Mouse (Mus musculus) erythroblast, embryonic 14.5 days (primary cell): Measurements from ENCODE around the gene Tmem246. TPM values are rescaled to one million over a fixed set of nuclear protein-coding genes. Genes with fewer than 3 reads are reported as not detected.
"Not testable (repeated sequence)": the region's sequence is repeated elsewhere in the genome, so short reads cannot be mapped to it uniquely, and the experiment has no call there.

ENCODE experiments used
- H3K27me3 ChIP-seq: 2 replicates; pipeline ENCODE4 v1.6.1; 2012; ENCODE audit warnings: inconsistent platforms; ENCODE audit not compliant: control insufficient read depth
- H3K36me3 ChIP-seq: 2 replicates; pipeline ENCODE4 v1.6.1; 2012; ENCODE audit warnings: mild to moderate bottlenecking, inconsistent platforms; ENCODE audit not compliant: control insufficient read depth
- H3K4me1 ChIP-seq: 2 replicates; pipeline ENCODE4 v1.6.1; 2012; ENCODE audit warnings: inconsistent platforms; ENCODE audit not compliant: control insufficient read depth
- H3K4me3 ChIP-seq: replicated peaks from 2 replicates; pipeline ENCODE3; 2012; ENCODE audit warnings: moderate library complexity, mild to moderate bottlenecking, inconsistent platforms
- H3K9me3 ChIP-seq: 2 replicates; pipeline ENCODE4 v1.6.1; 2012; ENCODE audit warnings: low read length, inconsistent platforms, mixed read lengths; ENCODE audit not compliant: control insufficient read depth
- GATA1 ChIP-seq: IDR thresholded peaks from 2 replicates; pipeline ENCODE4 v1.6.1; 2012; ENCODE audit warnings: low read length, inconsistent platforms, mixed read lengths
- TAL1 ChIP-seq: IDR thresholded peaks from 3 replicates; pipeline ENCODE4 v1.6.1; 2012; ENCODE audit warnings: low read length, inconsistent platforms, mixed read lengths
- polyA plus RNA-seq: library from polyadenylated mRNA; stranded (reverse); fragments of >175 nt; gene quantifications from 2 replicates; pipeline ENCODE4 v1.2.3, GENCODE M21; 2012

The Tmem246 gene
- polyA plus RNA-seq, 1 experiment = 0.20 TPM

DNA sequence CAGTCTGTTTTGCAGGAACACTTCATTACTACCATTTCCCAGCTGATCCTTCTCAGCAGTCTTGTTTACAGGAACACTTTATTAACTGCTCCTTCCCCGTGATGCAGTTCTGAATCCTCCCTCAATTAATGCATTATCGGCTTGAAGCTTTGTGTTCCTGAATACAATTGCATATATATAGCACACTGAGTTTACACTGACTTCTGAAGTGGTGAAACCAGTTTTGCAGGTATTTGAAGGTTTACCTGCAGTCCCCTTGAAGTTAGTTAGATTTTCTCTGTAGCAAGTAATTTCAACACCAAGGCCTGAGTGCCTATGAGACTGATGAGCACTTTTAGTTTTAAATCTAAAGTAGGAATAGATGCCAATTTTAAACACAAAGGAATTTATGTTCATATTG lies 24.6 kb upstream of the Tmem246 start:
- H3K27me3 ChIP-seq = no peaks in the 10 kb centered on the region
- H3K9me3 ChIP-seq = no peaks in the 10 kb centered on the region
- H3K4me1 ChIP-seq = peaks cover 12% of the 10 kb centered on the region
- H3K36me3 ChIP-seq = no peaks in the 10 kb centered on the region
- TF ChIP-seq TAL1 = no peak
- no peak for TF ChIP-seq GATA1
- H3K4me3 ChIP-seq = no peak overlapping the region

DNA sequence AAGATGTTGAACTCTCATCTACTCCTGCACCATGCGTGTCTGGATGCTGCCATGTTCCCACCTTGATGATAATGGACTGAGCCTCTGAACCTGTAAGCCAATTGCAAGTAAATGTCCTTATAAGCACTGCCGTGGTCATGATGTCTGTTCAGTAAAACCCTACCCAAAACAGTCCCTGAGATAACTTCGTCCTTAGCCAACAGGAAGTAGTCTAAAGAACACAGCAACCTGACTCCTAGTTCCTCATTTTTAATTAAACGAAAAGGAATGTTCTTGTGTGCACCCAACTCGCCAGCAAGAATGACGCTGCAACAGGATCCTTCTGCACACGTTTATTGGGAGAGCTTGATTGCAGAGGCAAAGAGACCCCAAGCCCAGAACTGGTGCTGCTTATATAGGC lies 22.2 kb upstream of the Tmem246 start:
- not testable (repeated sequence) for H3K9me3 ChIP-seq, H3K4me3 ChIP-seq, H3K36me3 ChIP-seq, H3K4me1 ChIP-seq, H3K27me3 ChIP-seq

DNA sequence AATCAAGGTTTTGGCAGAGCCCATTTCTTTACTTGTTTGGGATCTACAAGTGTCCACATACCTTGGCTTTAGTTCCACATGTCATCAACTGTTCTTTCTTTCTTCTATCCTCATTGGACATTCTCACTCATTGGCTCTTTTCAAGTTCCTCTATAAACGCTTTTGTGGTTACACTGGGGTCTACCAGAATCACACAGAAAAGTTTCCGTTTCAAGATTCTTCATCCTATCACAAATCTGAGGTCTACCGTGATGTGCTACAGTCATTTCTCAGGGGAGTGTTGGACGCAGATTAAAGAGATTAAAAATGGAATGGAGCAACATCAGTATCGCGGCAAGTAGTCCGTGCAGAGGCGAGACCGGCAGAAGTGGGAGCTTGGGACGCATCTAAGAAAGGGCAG lies 19.2 kb upstream of the Tmem246 start:
- Histone ChIP-seq H3K36me3 (no peaks in the 10 kb centered on the region), H3K9me3 (no peaks in the 10 kb centered on the region), H3K4me1 (no peaks in the 10 kb centered on the region), H3K4me3 (no peak overlapping the region), H3K27me3 (no peaks in the 10 kb centered on the region)
- TF ChIP-seq GATA1 (no peak), TAL1 (no peak)

DNA sequence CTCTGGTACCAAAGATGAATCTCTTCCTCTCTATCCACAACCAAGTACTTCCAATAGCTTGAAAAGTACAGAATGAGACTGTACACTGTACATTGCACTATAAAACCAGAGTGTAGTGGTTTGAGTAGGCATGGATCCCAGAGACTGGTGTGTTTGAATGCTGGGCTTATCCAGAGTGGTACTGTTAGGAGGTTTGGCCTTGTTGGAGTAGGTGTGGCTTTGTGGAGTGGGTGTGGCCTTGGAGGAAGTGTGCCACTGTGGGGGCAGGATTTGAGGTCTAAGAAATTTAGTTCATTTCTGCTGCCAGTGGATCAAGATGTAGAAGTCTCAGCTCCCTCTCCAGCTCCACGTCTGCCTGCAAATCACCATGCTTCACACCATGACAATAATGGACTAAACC lies 7.8 kb upstream of the Tmem246 start:
- Histone ChIP-seq H3K36me3 (no peaks in the 10 kb centered on the region), H3K4me3 (no peak overlapping the region), H3K9me3 (no peaks in the 10 kb centered on the region), H3K4me1 (peaks cover 10% of the 10 kb centered on the region), H3K27me3 (peaks cover 6% of the 10 kb centered on the region)
- no peak for TF ChIP-seq TAL1

DNA sequence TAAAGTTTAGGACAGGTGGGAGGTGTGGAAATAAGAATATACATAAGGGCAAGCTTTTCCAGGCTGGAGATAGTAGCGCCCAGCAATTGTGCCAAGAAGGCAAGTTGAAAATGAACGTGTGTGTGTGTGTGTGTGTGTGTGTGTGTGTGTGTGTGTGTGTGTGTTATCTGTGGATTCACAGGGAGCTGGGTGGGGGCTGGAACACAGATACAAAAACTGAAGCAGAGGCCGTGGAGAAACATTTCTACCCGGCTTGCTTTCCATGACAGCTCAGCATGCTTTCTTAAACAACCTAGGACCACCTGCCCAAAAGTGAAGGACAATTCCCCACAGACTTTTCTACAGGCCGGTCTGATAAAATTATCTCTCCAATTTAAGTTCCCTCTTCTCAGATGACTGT lies 6.9 kb upstream of the Tmem246 start:
- H3K27me3 ChIP-seq = peaks cover 7% of the 10 kb centered on the region
- H3K4me1 ChIP-seq = peaks cover 10% of the 10 kb centered on the region
- no peaks in the 10 kb centered on the region for H3K9me3 ChIP-seq
- H3K36me3 ChIP-seq = no peaks in the 10 kb centered on the region
- H3K4me3 ChIP-seq = no peak overlapping the region
- TF ChIP-seq GATA1 (no peak), TAL1 (no peak)

DNA sequence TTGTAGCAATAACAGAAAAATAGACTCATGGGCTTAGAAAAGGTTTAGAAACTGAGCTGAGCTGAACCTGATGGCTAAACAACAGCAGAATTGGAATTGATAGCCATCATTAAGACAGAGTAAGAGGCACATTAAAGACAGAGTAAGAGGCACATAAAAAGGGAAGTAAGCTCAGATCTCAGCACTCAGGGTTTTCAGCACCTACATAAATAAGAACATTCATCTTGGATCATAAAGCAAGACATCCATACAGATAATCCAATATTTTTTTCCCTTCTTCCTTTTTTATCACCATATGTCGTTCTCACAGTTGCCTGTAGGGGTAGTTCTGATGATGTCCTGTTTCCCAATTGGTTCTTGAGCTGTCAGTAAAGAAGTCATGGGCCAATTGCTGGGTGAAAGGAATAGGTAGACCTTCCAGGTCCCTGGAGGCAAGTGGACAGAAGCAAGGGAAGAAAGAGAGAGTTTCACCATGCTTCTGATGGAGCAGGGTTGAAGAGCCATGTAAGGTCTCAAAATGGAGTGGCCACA lies 6.4 kb upstream of the Tmem246 start:
- H3K36me3 ChIP-seq = no peaks in the 10 kb centered on the region
- H3K4me3 ChIP-seq = no peak overlapping the region
- peaks cover 7% of the 10 kb centered on the region for H3K27me3 ChIP-seq
- peaks cover 10% of the 10 kb centered on the region for H3K4me1 ChIP-seq
- H3K9me3 ChIP-seq = no peaks in the 10 kb centered on the region
- TF ChIP-seq GATA1 (no peak), TAL1 (no peak)

DNA sequence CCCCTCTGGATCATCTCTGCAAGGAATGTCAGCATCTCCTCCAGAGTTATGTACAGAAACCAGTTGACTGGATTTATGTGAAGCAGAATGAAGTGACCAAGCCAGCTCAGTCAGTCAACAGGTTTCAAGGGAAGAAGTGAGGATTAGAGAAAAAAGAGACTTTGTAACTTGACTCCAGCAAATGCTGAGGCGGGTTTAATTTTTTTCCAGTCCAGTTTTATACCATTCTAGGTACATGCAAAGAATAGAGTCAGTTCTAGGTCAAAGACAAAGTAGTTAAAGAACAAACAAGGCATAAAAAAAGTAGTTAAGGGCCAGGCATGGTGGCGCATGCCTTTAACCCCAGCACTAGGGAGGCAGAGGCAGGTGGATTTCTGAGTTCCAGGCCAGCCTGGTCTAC lies 5.5 kb upstream of the Tmem246 start:
- H3K9me3 ChIP-seq = no peaks in the 10 kb centered on the region
- H3K27me3 ChIP-seq = peaks cover 7% of the 10 kb centered on the region
- no peak overlapping the region for H3K4me3 ChIP-seq
- H3K4me1 ChIP-seq = peaks cover 10% of the 10 kb centered on the region
- no peak for TF ChIP-seq GATA1
- no peaks in the 10 kb centered on the region for H3K36me3 ChIP-seq

DNA sequence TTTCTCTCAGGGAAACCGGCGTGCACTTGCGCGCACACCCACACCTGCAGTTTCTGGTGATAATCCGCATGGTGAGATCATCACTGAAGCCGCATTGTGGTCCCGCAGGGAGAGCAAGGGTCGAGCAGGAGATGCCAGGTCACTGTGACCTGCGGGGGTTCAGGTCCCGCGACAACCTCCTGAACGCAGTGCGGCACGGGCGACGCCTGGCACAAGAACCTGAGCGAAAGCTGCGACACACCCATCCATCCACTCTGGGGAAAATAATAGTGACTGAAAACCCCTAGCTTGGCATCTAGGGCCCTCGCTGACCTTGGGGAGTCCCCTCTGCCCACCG lies 862 bp downstream of the Tmem246 start:
- Histone ChIP-seq H3K36me3 (no peaks in the 10 kb centered on the region), H3K4me1 (peaks cover 18% of the 10 kb centered on the region), H3K9me3 (no peaks in the 10 kb centered on the region), H3K4me3 (peak overlapping the region; percentile 69), H3K27me3 (peaks cover 9% of the 10 kb centered on the region)
- TF ChIP-seq GATA1 = no peak
- no peak for TF ChIP-seq TAL1

DNA sequence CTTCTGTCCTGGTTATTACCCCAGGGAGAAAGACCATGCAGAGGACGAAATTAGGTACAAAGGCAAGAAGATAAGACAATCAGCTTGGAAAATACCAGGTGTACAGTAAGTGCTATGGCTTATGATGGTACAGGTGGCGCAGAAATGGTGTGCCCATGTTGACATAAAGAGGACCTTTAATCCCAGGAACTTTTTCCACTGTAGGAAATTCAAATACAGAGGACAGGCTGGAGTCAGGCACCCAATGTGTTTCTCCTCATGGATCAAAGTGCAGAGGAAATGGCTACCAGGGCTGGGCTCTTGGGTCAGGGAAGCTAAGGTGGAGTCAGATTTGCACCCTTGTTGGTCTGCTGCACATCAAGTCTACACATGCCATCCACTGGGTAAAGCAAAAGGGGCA lies 7.5 kb downstream of the Tmem246 start:
- no peak for TF ChIP-seq GATA1
- no peak for TF ChIP-seq TAL1
- Histone ChIP-seq H3K27me3 (no peaks in the 10 kb centered on the region), H3K4me3 (no peak overlapping the region), H3K9me3 (no peaks in the 10 kb centered on the region), H3K36me3 (peaks cover 14% of the 10 kb centered on the region), H3K4me1 (peaks cover 2% of the 10 kb centered on the region; the same call in 1 of the 2 replicates)

DNA sequence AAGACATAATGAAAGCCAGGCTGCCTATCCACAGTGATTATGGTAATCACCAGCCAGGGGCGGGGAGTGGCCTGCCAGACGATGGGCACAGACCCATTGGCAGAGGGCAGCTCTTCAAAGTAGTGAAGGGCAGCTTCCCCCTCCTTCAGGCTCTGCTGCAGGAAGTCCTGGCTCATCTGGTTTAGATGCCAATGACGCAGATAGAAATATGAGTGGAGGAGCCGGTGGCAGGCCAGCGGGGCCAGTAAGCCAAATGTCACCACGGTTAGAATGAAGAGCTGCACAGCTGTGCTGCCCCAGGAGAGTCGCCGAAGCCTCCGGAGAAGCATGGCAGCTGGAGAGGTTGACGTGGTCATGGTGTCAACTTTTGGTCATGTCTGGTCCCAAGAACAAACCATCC lies 10.9 kb downstream of the Tmem246 start:
- TF ChIP-seq GATA1 = no peak
- no peak for TF ChIP-seq TAL1
- Histone ChIP-seq H3K4me1 (peaks cover 4% of the 10 kb centered on the region), H3K4me3 (no peak overlapping the region), H3K9me3 (no peaks in the 10 kb centered on the region), H3K27me3 (no peaks in the 10 kb centered on the region), H3K36me3 (peaks cover 14% of the 10 kb centered on the region)
